Mouse (Mus musculus) lung, embryonic 14.5 days (tissue): ENCODE measurements around the gene Gm5142. TPM values are rescaled to one million over a fixed set of nuclear protein-coding genes. Genes with fewer than 3 reads are reported as not detected.

Experiments
- ATAC-seq: fragments of 200-750 bp; cut with Nextera tagmentation; 2 replicates; pipeline ENCODE4 v1.8.0; 2017; ENCODE audit warnings: mild to moderate bottlenecking, moderate TSS enrichment, moderate library complexity; ENCODE audit not compliant: insufficient read depth
- DNase-seq: peaks from one replicate; pipeline ENCODE4 v3.0.0-alpha.2; 2015
- H3K27ac ChIP-seq: fragments of 300-500 bp; sonication (generic); 2 replicates; pipeline ENCODE4 v1.5.1; 2014; ENCODE audit warnings: low read depth, mild to moderate bottlenecking, moderate library complexity
- H3K27me3 ChIP-seq: fragments of 300-500 bp; sonication (generic); 2 replicates; pipeline ENCODE4 v1.6.1; 2014; ENCODE audit warnings: low read length, control low read depth; ENCODE audit not compliant: insufficient read depth
- H3K36me3 ChIP-seq: fragments of 300-500 bp; sonication (generic); 2 replicates; pipeline ENCODE4 v1.6.1; 2014; ENCODE audit warnings: control low read depth; ENCODE audit not compliant: insufficient read depth
- H3K4me1 ChIP-seq: fragments of 300-500 bp; sonication (generic); 2 replicates; pipeline ENCODE4 v1.6.1; 2014; ENCODE audit warnings: antibody characterized with exemption, control low read depth; ENCODE audit not compliant: insufficient read depth
- H3K4me2 ChIP-seq: fragments of 300-500 bp; sonication (generic); 2 replicates; pipeline ENCODE4 v1.6.1; 2014; ENCODE audit warnings: mild to moderate bottlenecking
- H3K4me3 ChIP-seq: fragments of 300-500 bp; sonication (generic); 2 replicates; pipeline ENCODE4 v1.5.1; 2014; ENCODE audit warnings: low read depth, low read length
- H3K9ac ChIP-seq: fragments of 300-500 bp; sonication (generic); 2 replicates; pipeline ENCODE4 v1.6.1; 2014
- H3K9me3 ChIP-seq: fragments of 300-500 bp; sonication (generic); 2 replicates; pipeline ENCODE4 v1.6.1; 2016; ENCODE audit warnings: low read depth, low read length, control low read depth
- CTCF ChIP-seq: IDR thresholded peaks from 2 replicates; pipeline ENCODE4 v1.5.1; 2016; ENCODE audit warnings: antibody characterized with exemption, low read depth
- WGBS: fragments of 180-500 bp; shearing (Covaris S2); extraction: QIAGEN DNeasy Blood & Tissue Kit; methylation state at CpG from one replicate; pipeline ENCODE4 v1.1.7; 2014; 5-methylcytosine and 5-hydroxymethylcytosine counted together
- polyA plus RNA-seq: library from polyadenylated mRNA; unstranded; fragments of >200 nt; fragmentation: Nextera tagmentation; extraction: Ambion mirVana; gene quantifications from 2 replicates; pipeline ENCODE4 v1.2.1, GENCODE M21; 2014

Gene Gm5142
- polyA plus RNA-seq, 1 experiment from 2014 or later: not detected

GRCm38 (mm10) chr14:59201604-59202215 lies 23.2 kb upstream of the Gm5142 start:
- H3K9ac ChIP-seq: peak overlapping the region; percentile 97
- ATAC-seq (no peak), DNase-seq (no peak)
- H3K4me2 ChIP-seq: peak overlapping the region; percentile 85
- H3K27me3 ChIP-seq: no peaks in the 10 kb centered on the region
- H3K4me3 ChIP-seq: peak overlapping the region; percentile 88
- under 1% methylated on average over 21 of the region's 21 CpGs for WGBS
- peaks cover 8% of the 10 kb centered on the region; the same call in 1 of the 2 replicates for H3K4me1 ChIP-seq
- no peaks in the 10 kb centered on the region for H3K36me3 ChIP-seq
- no peak for TF ChIP-seq CTCF
- H3K27ac ChIP-seq: peak overlapping the region; percentile 97
- no peaks in the 10 kb centered on the region for H3K9me3 ChIP-seq

GRCm38 (mm10) chr14:59200711-59201603 lies 22.4 kb upstream of the Gm5142 start, which contains the start of gene Rcbtb1:
Gene Rcbtb1, plus strand, starts transcription at chr14:59201209.
- Histone ChIP-seq H3K9ac (peak within 1 kb of the TSS; percentile 97), H3K27me3 (no peaks in the 10 kb centered on the region), H3K4me1 (peaks cover 8% of the 10 kb centered on the region; the same call in 1 of the 2 replicates), H3K27ac (peak within 1 kb of the TSS; percentile 97), H3K36me3 (no peaks in the 10 kb centered on the region), H3K4me3 (peak within 1 kb of the TSS; percentile 88), H3K9me3 (no peaks in the 10 kb centered on the region), H3K4me2 (peak within 1 kb of the TSS; percentile 85)
- ATAC-seq: peak; percentile 98
- TF ChIP-seq CTCF: no peak; the same call in 1 of the 2 replicates
- under 1% methylated on average over 86 of the region's 96 CpGs for WGBS
- DNase-seq: peak; percentile 97

DNA sequence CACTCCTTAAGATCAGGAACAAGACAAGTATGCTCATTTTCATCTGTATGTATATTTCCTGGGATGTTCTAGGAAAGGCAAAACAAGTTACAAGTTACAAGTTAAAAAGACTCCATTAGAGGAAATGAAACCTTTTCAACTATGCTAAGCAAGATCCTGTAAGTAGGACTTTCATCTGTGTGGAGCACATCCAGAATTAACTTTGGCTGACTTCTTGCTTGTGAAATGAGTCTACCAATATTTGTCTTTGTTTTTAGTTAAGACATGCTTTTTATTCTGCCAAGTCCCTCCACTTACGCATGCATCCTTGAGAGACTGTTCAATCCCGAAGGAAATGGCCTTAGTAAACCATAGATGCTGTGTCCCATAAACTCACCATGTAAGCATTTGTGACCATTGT lies 7.6 kb upstream of the Gm5142 start:
- TF ChIP-seq CTCF: no peak
- H3K27ac ChIP-seq: no peak overlapping the region
- no peak overlapping the region for H3K4me3 ChIP-seq
- H3K4me1 ChIP-seq: no peaks in the 10 kb centered on the region
- H3K4me2 ChIP-seq: no peak overlapping the region
- H3K9ac ChIP-seq: no peak overlapping the region
- ATAC-seq (no peak), DNase-seq (no peak)
- 86% methylated on average over 2 of the region's 2 CpGs for WGBS
- H3K27me3 ChIP-seq: no peaks in the 10 kb centered on the region
- H3K36me3 ChIP-seq: no peaks in the 10 kb centered on the region
- no peaks in the 10 kb centered on the region for H3K9me3 ChIP-seq

DNA sequence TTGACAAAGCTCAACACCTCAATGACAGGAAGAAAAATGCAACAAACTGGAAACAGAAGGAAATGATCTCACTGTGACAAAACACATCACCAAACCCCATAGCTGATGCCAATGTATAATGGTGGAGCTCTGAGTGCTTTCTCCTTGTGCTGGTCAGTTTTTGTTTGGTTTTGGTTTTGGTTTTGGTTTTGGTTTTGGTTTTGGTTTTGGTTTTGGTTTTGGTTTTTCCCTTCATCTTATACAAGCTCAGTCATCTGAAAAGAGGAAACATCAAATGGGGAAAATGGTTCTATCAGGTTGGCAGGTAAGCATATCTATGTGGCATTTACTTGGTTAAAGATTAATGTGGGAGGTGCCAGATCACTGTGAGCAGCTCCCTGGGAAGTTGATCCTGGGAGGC lies 7.0 kb upstream of the Gm5142 start:
- no peak for DNase-seq
- Histone ChIP-seq H3K27me3 (no peaks in the 10 kb centered on the region), H3K4me2 (no peak overlapping the region), H3K27ac (no peak overlapping the region), H3K36me3 (no peaks in the 10 kb centered on the region), H3K4me1 (no peaks in the 10 kb centered on the region), H3K9me3 (no peaks in the 10 kb centered on the region), H3K9ac (no peak overlapping the region), H3K4me3 (no peak overlapping the region)
- ATAC-seq: no peak
- no peak for TF ChIP-seq CTCF

DNA sequence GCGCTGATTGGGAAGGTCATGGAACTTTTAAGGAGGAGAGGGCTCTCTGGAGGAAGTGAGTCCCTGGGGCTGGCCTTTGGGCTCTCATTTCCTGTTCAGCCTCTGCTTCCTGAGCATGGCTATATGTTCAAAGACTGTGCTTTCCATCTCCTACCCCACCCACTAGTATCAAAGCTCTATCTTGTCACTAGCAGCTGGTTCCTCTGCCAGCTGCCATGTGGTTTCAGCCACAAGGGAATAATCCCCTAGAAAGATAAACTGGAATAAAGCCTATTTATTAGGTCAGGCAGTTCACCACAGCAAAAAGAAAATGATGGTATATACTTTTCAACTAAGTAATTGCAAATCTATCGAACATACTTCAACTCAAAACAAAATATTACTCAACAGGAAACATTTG lies 4.2 kb upstream of the Gm5142 start:
- H3K4me1 ChIP-seq: no peaks in the 10 kb centered on the region
- H3K4me3 ChIP-seq: no peak overlapping the region
- no peak for DNase-seq
- H3K4me2 ChIP-seq: no peak overlapping the region
- H3K36me3 ChIP-seq: no peaks in the 10 kb centered on the region
- no peaks in the 10 kb centered on the region for H3K9me3 ChIP-seq
- no peak for TF ChIP-seq CTCF
- H3K27me3 ChIP-seq: no peaks in the 10 kb centered on the region
- no peak overlapping the region for H3K27ac ChIP-seq
- H3K9ac ChIP-seq: no peak overlapping the region
- WGBS: 72% methylated on average over 2 of the region's 2 CpGs
- no peak for ATAC-seq

DNA sequence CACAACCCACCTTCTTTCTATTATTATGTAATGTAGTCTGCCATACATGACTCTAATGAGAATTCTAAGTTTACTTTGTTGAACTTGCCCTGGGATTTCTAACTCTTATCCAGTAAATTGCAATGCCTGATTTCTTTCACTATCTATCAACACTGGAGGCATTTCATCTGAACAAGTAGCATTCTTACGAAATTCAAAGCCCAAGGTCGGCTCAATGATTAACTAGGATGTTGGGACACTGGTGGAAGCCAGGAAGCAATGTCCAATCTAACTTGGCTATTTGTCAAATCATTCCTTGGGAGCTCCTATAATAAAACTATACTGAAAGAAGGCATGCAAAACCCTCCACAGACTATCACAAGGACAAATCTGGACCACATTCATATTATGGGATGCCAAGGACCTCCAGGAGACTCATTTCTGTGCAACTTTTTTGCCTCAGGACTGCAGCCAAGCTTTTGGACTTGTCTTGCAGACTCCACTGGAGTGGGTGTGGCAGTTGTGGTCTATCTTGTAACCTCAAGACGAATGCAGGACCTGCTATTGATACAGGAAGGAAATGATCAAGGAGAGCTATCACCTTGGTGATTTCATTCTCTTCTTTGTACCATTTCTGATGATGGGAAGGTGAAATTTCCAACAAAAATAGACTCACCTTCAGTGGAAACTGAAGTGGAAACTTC lies 21.4 kb downstream of the Gm5142 start:
- H3K4me1 ChIP-seq: no peaks in the 10 kb centered on the region
- H3K4me3 ChIP-seq: no peak overlapping the region
- H3K36me3 ChIP-seq: no peaks in the 10 kb centered on the region
- 48% methylated on average over 3 of the region's 3 CpGs for WGBS
- H3K9me3 ChIP-seq: no peaks in the 10 kb centered on the region
- H3K9ac ChIP-seq: no peak overlapping the region
- no peak for TF ChIP-seq CTCF
- DNase-seq: peak; percentile 28
- no peaks in the 10 kb centered on the region for H3K27me3 ChIP-seq
- no peak overlapping the region for H3K27ac ChIP-seq
- H3K4me2 ChIP-seq: no peak overlapping the region
- ATAC-seq: no peak

- Histone ChIP-seq H3K36me3 (no peaks in the 10 kb centered on the region), H3K4me1 (no peaks in the 10 kb centered on the region), H3K4me3 (no peak overlapping the region), H3K27ac (no peak overlapping the region), H3K9ac (no peak overlapping the region), H3K27me3 (no peaks in the 10 kb centered on the region), H3K9me3 (no peaks in the 10 kb centered on the region), H3K4me2 (no peak overlapping the region)
- 74% methylated on average over 2 of the region's 2 CpGs for WGBS
- ATAC-seq (no peak), DNase-seq (peak; percentile 46)
- peak; percentile 32; the same call in 1 of the 2 replicates for TF ChIP-seq CTCF
Observed at GRCm38 (mm10) chr14:59155589-59155988, 23.0 kb downstream of the Gm5142 start.
